Mouse (Mus musculus) kidney, postnatal 0 days (tissue): ENCODE data around the gene Slc34a3. TPM values are rescaled to one million over a fixed set of nuclear protein-coding genes. Genes with fewer than 3 reads are reported as not detected.

Experiments used
- ATAC-seq: fragments of 200-750 bp; cut with Nextera tagmentation; replicated peaks from 2 replicates; pipeline ENCODE4 v1.8.0; 2017; ENCODE audit warnings: low read depth, moderate number of reproducible peaks, moderate TSS enrichment, moderate library complexity; ENCODE audit not compliant: low FRiP score
- DNase-seq: peaks from one replicate; pipeline ENCODE4 v3.0.0-alpha.2; 2016; ENCODE audit warnings: low spot score
- H3K27ac ChIP-seq: fragments of 300-500 bp; sonication (generic); 2 replicates; pipeline ENCODE4 v1.5.1; 2014; ENCODE audit warnings: mild to moderate bottlenecking
- H3K27me3 ChIP-seq: fragments of 300-500 bp; sonication (generic); 2 replicates; pipeline ENCODE4 v1.6.1; 2014; ENCODE audit warnings: low read length, mixed read lengths; ENCODE audit not compliant: insufficient read depth
- H3K36me3 ChIP-seq: fragments of 300-500 bp; sonication (generic); 2 replicates; pipeline ENCODE4 v1.6.1; 2014; ENCODE audit warnings: low read length, mixed read lengths; ENCODE audit not compliant: insufficient read depth
- H3K4me1 ChIP-seq: fragments of 300-500 bp; sonication (generic); replicated peaks from 2 replicates; pipeline ENCODE4 v1.6.1; 2014; ENCODE audit warnings: antibody characterized with exemption, low read length, mixed read lengths; ENCODE audit not compliant: insufficient read depth
- H3K4me2 ChIP-seq: fragments of 300-500 bp; sonication (generic); 2 replicates; pipeline ENCODE4 v1.6.1; 2014; ENCODE audit warnings: mild to moderate bottlenecking, low read length, moderate library complexity, mixed read lengths
- H3K4me3 ChIP-seq: fragments of 300-500 bp; sonication (generic); replicated peaks from 2 replicates; pipeline ENCODE4 v1.5.1; 2014; ENCODE audit warnings: low read depth, low read length
- H3K9ac ChIP-seq: fragments of 300-500 bp; sonication (generic); 2 replicates; pipeline ENCODE4 v1.6.1; 2014; ENCODE audit warnings: low read depth, low read length
- H3K9me3 ChIP-seq: fragments of 300-500 bp; sonication (generic); replicated peaks from 2 replicates; pipeline ENCODE4 v1.6.1; 2016; ENCODE audit warnings: low read length, inconsistent platforms, mixed read lengths
- CTCF ChIP-seq: IDR thresholded peaks from 2 replicates; pipeline ENCODE4 v1.5.1; 2016; ENCODE audit warnings: antibody characterized with exemption, low read depth, mild to moderate bottlenecking, moderate library complexity
- WGBS: fragments of 180-500 bp; shearing (Covaris S2); extraction: QIAGEN DNeasy Blood & Tissue Kit; methylation state at CpG from one replicate; pipeline ENCODE4 v1.1.7; 2014; 5-methylcytosine and 5-hydroxymethylcytosine counted together
- polyA plus RNA-seq: library from polyadenylated mRNA; unstranded; fragments of >200 nt; fragmentation: Nextera tagmentation; extraction: Ambion mirVana; gene quantifications from 2 replicates; pipeline ENCODE4 v1.2.1, GENCODE M21; 2015

The Slc34a3 gene
- polyA plus RNA-seq, 1 experiment from 2014 or later, result 1.5 TPM

DNA sequence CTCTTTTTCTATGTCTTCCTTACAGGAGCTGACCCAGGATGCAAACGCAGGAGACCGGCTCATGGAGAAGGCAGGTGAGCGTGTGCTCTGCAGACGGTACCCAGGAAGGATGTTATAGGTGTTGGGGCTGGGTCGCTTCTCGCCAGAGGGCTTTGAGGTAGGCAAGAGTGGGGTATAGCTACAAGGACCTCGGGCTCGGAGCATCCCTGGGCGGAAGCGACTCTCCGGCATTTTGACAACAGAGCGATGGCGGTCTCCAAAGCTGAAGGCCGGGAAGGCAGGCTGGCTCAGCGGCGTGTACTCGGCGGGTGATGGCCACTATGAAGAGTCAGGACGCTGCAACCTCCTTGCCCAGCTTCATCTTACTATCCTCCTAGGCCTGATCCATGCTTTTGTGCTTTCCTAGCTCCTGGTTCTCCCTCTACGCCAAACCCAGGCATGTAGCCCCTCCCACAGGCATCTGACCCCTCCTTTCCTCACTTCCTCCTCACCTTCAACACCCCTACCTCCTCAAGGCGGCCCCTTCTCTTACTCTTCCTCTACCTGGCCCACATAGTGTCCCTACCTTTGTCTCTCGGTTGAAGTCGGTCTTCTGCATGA is 20.8 kb downstream of the Slc34a3 start:
- 67% methylated on average over 23 of the region's 23 CpGs for WGBS
- Histone ChIP-seq H3K9me3 (no peaks in the 10 kb centered on the region), H3K36me3 (0 out of 2 replicates have a peak, but pooled peaks cover under 1% of the 10 kb centered on the region), H3K9ac (no peak overlapping the region), H3K27ac (no peak overlapping the region), H3K27me3 (no peaks in the 10 kb centered on the region), H3K4me3 (no peak overlapping the region), H3K4me1 (peaks cover 10% of the 10 kb centered on the region), H3K4me2 (no peak overlapping the region)
- no peak for ATAC-seq
- DNase-seq, result no peak
- TF ChIP-seq CTCF, result no peak

DNA sequence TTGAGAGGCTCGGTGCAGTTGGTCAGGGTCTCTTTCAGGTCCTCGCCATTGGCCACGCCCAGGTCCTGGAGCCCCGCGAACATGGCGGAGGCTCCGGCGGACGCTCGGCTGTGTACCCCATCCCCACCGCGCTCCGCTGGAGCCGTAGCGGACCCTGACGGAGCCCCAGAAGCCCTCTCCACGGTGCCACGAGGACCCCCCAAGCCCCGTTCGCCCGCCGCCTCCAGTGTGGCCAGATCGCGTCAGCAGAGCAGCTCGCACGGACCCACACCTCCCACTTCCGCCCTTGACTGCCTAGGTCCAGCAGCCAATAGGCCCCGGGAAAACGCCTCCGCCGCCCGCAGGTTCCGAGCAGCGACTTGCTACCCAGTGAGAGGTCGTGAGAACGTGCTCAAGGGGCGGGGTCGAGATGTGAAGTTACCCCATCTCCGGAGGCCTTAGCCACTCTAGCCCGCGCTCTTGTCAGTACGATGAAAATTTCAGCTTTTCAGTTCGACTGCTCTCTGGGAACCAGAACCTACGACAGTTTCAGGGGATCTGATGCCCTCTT is 23.0 kb downstream of the Slc34a3 start, which contains the start of gene Nelfb:
Nelfb (minus strand) TSS at position 369 of the 550 bp plus-strand sequence.
- ATAC-seq (peak; percentile 92), DNase-seq (peak; percentile 96)
- under 1% methylated on average over 44 of the region's 44 CpGs for WGBS

DNA sequence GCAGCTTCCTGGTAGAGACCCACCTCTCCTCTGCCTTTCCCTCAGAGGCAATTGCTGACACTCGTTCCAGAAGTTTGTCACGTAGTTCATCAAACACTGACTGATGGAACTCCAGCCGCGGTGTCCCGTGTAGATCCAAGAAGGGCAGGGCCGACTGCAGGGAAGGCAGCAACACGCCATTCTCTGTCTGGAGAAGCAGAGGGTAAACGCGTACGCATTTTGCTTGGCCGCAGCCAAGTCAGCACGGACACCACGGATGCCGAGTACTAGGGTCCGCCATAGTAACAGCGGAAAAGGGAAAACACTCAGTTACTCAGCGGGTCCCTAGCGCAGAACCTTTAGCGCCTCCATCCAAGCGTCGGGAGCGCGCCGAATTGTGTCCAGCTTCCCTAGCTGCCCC is 23.5 kb downstream of the Slc34a3 start:
- peak overlapping the region; percentile 81 for H3K4me2 ChIP-seq
- H3K9ac ChIP-seq, result peak overlapping the region; percentile 93
- peak overlapping the region; percentile 90 for H3K27ac ChIP-seq
- no peak for TF ChIP-seq CTCF
- WGBS, result 1% methylated on average over 24 of the region's 24 CpGs
- H3K9me3 ChIP-seq, result no peaks in the 10 kb centered on the region
- H3K27me3 ChIP-seq, result no peaks in the 10 kb centered on the region
- H3K4me3 ChIP-seq, result peak overlapping the region; percentile 99
- peaks cover 17% of the 10 kb centered on the region for H3K36me3 ChIP-seq
- 0 out of 2 replicates have a peak, but pooled peaks have one; percentile 2 for ATAC-seq
- peaks cover 10% of the 10 kb centered on the region for H3K4me1 ChIP-seq
- no peak for DNase-seq

More for the DNA sequence above, 23.0 kb downstream of the Slc34a3 start, which contains the start of gene Nelfb:
- no peaks in the 10 kb centered on the region for H3K9me3 ChIP-seq
- H3K4me3 ChIP-seq, result peak within 1 kb of the TSS; percentile 99
- peak within 1 kb of the TSS; percentile 90 for H3K27ac ChIP-seq
- peak within 1 kb of the TSS; percentile 93 for H3K9ac ChIP-seq
- peaks cover 12% of the 10 kb centered on the region; the same call in 1 of the 2 replicates for H3K36me3 ChIP-seq
- H3K27me3 ChIP-seq, result no peaks in the 10 kb centered on the region
- 0 out of 2 replicates have a peak, but pooled peaks have one; percentile 4 for TF ChIP-seq CTCF
- H3K4me1 ChIP-seq, result peaks cover 10% of the 10 kb centered on the region
- H3K4me2 ChIP-seq, result peak within 1 kb of the TSS; percentile 81

DNA sequence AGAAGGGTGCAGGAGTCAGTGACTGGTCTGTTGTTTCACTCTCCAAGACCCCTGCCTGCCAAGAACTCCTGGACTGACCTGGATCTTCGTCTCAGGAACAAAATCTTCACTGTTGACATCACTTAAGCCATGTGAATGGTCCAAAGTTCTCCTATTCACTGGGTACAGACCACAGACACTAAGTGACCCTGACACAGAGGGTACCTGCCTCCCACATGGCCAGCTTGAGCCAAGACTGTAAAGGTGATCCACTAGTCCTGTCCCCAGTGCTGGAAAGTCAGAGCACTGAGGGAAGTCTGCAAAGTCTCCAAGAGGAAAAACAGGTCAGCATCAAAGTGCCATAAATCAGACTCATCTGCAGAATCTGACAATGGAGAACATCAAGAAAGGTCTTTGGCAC is 26.6 kb downstream of the Slc34a3 start:
- TF ChIP-seq CTCF, result no peak
- DNase-seq (no peak), ATAC-seq (no peak)
- Histone ChIP-seq H3K4me2 (no peak overlapping the region), H3K27me3 (no peaks in the 10 kb centered on the region), H3K9me3 (no peaks in the 10 kb centered on the region), H3K36me3 (peaks cover 44% of the 10 kb centered on the region), H3K27ac (no peak overlapping the region), H3K9ac (no peak overlapping the region), H3K4me3 (no peak overlapping the region), H3K4me1 (peaks cover 10% of the 10 kb centered on the region)
- 85% methylated on average over 1 of the region's 1 CpGs for WGBS

DNA sequence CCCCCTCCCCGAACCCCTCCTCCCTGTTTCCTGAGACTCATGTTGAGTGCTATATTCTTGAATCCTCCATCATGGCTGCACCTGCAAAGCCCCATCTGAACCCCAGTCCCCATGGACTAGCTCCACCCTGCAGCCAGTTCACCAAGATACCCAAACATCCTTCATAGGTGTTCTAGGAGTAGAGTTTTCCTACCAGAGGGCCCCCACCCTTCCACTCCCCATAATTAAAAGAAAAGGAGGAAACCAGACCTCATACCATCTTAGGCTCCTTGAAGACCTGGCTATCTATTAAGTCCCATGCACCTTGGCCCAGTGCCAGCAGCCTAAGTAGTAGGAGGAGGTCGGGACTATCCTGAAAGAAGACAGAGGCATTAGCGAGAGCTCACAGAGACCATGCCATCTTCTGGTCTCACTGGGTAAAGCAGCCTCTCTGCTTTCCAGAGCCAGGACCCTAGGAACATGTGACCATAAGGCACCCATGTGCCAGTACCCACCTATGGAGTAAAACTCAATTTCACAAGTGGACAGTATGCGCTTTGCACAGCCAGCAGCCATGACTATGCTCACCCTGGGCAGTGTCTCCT is 30.4 kb downstream of the Slc34a3 start:
- peak; percentile 44 for TF ChIP-seq CTCF
- 0 out of 2 replicates have a peak, but pooled peaks have one; percentile 38 for ATAC-seq

DNA sequence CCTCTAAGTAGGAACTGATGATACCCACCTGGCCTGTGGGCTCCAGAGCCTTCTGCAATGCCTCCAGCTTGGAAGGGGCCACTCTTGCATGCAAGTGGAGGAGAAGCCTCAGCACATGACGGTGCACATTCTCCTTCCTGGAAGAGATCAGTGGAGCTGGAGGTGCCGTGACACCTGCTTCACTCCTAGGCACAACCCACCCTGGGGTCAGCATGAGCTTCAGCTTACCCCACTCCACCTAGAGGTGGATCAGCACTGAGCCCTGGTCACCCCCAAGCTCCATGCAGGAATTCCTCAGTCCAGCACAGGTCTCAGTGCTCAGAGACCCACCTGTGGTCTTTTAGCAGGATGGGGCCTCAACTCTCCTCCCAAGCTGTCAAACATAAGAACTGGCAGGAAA is 33.5 kb downstream of the Slc34a3 start:
- Histone ChIP-seq H3K27ac (no peak overlapping the region), H3K9ac (no peak overlapping the region), H3K4me1 (peaks cover 5% of the 10 kb centered on the region; the same call in 1 of the 2 replicates), H3K27me3 (no peaks in the 10 kb centered on the region), H3K9me3 (no peaks in the 10 kb centered on the region), H3K4me2 (no peak overlapping the region), H3K4me3 (no peak overlapping the region), H3K36me3 (peaks cover 51% of the 10 kb centered on the region)
- ATAC-seq, result no peak
- no peak for TF ChIP-seq CTCF
- DNase-seq, result no peak
- 90% methylated on average over 2 of the region's 2 CpGs for WGBS

More for the DNA sequence above, 30.4 kb downstream of the Slc34a3 start:
- Histone ChIP-seq H3K4me2 (no peak overlapping the region), H3K36me3 (peaks cover 69% of the 10 kb centered on the region), H3K27me3 (no peaks in the 10 kb centered on the region), H3K4me3 (no peak overlapping the region), H3K4me1 (no peaks in the 10 kb centered on the region), H3K9me3 (no peaks in the 10 kb centered on the region), H3K9ac (no peak overlapping the region), H3K27ac (no peak overlapping the region)
- DNase-seq, result no peak
- 61% methylated on average over 4 of the region's 4 CpGs for WGBS
